Mouse (Mus musculus) urinary bladder, postnatal 14 days (tissue): ENCODE measurements around the gene Ano6.

Experiments
- DNase-seq: peaks from one replicate; pipeline ENCODE4 v3.0.0; 2021; ENCODE audit warnings: low spot score

The Ano6 gene

DNA sequence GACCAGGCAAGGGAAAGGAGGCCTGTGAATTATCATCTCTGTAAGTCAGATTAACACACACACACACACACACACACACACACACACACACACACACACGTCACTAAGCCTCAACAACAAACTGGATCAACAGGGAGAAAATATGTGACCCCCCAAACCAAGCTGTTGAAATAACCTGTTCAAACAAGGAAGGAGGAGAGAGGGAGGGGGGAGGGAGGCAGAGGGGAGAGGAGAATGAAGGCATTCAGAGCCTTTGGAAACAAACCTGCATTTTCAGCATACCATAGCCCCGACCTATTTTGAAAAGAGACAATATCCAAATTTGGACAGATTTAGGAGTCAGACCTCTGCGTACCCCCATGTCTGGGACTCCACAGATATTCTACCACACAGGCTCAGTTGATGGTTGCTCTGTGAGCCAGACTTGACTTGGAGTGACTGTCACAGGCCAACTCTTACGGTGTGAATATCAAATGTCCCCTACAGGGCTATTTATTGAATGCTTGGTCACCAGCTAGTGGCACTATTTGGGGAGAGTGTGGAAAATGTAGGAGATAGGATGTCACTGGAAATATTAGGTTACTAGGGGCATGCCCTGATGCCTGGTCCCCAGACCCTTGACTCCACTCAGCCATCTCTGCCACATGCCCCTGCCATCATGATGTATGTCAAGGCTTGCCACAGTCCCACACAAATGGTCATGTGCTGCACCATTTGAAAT lies 185.7 kb downstream of the Ano6 start:
- no peak for DNase-seq

DNA sequence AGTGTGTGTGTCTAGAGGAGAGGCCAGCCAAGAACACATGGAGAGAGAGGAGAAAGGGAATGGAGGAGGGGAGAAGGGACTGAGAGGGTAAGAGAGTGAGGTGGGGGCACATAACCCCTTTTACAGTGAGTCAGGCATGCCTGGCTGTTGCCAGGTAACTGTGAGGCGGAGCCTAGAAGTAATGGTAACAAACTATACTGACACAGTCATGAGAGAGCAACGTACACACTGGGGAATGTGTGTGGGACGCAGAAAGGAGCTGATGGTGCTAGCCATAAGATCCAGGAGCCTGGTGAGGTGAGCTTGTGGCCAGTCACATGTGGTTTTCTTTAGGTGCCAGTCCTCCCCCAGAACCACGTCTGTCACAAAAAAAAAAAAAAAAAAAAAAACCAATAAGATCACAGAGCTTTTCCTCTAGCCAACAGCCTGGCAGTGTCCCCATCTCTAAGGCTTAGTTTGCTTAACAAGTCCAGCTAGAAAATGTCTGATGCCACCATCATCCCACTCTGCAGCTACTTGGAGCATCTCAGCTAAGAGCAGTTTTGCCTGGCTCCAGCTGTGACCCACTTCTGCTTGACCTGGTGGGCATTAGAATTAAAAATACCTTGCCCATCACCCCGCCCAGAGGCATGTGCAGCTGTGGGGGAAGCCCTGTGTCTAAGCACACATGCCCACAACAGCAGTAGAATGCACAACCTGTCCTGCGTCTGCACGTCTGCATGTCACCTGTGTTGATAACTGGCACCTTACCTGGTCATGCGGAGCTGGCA lies 186.7 kb downstream of the Ano6 start:
- no peak for DNase-seq

DNA sequence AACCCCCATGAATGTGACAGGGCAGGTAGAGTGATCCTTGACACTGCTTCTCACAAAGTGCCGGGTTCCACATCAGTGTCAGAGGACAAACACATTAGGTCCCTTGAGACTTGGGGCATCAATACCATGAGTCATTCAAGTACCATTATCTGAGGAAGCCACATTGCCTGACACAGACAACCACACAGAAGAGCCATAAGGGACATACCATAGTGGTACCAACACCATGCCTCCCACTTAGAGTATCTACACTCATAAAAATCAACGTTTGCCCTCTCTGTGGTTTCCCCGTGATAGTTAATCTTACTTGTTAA lies 187.3 kb downstream of the Ano6 start:
- no peak for DNase-seq

DNA sequence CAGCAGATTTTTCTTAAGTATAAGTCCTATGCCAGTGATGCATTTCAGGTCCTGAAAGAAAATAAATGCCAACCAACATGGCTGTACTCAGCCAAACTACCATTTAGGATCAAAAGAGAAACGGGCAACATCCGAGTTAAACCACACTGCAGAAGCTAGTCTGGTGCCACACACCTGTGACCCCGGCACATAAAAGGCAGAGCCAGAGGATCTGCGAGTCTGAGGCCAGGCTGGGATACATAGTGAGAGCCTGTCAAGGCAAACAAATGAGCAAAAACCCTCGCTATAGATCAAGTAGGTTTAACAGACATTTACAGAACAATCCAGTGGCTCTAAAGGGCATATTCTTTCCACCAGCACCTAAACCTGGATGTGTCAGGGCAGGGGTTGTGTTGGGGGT lies 190.0 kb downstream of the Ano6 start:
- DNase-seq: no peak

DNA sequence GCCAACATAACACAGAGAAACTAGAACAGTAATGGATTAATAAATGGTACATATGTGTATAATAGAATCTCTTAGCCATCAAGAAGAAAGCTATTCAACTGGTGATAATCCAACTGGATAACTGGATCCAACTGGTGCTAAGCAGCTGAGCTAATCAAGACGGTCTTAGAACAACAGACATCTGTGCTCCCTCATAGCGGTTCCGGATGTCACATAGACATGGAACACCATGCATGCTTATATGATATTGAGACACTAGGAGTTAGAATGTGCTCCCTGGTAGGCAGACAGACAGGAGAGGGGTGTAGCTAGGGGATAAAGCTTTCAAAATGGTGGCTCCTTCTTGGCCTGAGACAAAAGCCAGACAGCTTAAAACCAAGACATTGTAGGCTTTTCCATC lies 197.3 kb downstream of the Ano6 start:
- no peak for DNase-seq

DNA sequence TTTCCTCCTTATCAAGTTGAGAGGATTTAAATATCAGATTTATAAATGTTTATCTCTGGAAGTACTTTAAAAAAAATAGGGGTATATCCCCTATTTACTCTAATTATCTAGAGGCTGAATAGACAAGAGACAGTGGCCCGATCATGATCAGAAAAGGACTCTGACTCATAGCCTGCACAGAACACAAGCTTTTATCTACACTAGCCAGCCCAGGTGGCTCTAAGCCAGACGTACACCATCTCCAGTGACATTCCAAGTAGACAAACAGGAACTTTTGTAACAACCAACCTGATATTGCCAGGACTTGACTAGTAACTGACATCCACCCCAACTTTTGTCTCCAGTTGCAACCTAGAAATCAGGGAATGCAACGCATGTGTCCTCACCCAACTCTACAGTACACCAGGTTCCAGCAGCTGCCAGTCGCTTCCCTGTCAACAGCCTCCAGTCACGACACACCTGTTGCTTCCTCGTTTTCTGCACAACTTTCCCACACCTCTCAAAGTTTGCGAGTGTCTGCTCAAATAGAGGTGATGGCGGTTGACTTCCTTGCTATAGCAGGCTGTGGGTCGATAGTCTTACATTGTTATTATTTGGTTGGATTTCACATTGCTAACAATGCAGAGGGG lies 199.0 kb downstream of the Ano6 start:
- DNase-seq: no peak

DNA sequence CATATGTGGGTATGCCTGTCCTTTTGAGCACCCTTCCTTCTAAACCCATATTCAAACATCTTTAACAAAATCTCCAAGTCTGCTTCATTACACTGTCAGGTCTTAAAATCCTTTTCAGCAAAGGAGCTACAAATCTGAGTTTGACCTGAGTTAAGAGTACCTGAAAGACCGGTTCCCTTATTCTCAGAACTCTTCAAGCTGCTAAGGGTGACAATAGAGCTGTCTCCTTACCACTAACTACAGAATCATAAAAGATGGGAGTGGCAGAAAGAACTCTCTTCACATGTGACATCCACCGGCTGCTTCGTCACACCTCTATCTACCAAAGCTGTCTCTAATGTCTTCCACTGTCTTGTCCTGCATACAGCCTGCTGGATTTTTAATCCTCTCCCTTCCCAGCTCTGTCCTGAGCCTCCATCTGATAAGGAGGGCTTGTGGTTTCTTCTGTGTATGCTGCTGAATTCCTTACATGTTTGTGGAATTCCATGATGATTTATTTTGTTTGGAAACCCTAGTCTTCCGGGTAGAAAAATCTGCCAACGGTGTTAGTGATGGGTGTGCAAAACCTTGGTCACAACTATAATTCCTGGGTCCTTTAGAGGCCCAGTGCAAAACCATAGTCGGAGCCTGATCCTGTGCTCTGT lies 212.4 kb downstream of the Ano6 start:
- no peak for DNase-seq

DNA sequence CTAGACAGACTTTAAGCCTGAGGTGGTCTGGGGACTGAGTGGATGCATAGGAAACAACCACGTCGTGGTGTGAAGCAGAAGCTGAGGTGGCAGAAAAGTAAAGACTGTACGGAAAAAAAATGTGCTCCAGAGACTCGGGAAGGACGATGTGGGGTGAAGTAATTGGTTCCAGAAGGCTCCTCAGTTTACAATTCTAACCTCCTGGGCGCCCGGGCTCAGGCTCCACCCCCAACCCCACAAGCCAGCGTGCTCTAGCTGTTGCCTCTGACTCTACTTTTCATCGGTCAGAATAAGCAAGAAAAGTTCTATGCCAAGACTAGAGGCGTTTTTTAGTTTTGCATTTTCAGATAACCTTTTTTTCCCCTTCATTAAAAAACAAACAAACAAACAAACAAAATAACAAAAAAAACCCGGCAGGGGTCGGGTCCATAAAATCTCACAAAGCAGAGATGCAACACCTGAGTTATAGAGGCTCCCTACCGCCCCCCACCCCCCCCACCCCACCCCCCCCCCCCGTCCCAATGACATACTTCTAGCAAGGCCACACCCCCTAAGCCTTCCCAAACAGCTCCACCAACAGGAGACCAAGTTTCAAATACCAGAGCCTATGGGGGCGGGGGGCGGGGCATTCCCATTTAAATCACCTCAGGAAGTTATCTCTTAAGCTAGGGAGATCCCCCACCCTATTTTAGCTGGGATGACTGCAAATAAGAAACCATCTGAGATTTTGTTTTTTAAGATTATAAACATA lies 221.2 kb downstream of the Ano6 start:
- DNase-seq: no peak

DNA sequence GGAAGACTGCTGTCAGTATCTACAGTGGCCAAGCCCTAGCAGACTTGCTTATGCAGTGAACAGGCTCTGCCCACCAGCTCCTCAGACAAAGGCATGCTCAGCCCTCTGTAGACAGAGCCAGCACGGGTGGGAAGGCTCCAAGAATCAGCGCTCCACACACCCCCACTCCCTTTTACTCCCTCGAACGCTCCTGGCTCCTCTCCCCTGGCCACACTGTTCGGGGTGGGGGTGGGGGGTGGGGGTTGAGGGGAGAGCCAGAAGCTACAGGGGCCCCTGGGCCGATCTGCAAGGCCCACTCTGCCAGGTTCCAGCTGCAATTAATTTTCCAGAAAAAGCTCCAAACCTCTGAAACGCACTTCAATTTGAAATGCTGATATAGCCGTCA lies 221.7 kb downstream of the Ano6 start:
- DNase-seq: no peak

DNA sequence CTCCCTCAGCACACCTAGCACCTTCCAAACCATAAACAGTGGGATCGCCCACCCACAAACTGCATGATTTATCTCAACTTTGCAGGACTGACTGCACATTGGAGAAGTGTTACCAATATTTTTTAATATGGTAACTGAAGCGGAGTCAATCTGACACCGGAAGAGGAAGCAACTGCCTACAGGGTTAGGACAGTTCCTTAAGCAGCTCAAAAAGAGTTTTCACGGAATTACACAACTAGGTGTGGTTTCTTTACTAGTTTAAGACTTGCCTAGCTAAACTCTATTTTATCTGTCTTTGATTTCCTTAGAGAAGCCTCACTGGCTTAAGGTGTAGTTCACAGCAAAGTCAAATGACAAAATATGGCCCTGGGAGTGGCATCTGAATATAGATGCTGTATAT lies 223.9 kb downstream of the Ano6 start:
- DNase-seq: no peak

DNA sequence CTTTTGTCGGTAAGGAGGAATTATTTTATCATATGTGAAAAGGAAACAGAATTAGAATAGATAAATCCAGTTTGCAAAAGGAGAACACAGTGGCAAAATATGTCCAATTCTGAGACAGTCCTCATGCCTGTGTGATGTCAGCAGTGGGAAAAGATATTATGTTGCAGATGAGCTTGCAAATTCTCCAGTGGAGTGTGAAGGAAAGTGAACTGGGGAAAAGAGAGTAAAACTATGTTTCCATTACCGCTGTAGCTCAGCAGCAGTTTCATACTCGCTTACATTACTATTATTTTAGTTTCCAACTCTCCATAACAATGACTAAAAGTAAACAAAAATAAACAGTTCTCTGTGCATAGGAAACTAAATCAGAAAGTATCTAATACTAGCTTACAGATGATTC lies 229.8 kb downstream of the Ano6 start:
- no peak for DNase-seq

DNA sequence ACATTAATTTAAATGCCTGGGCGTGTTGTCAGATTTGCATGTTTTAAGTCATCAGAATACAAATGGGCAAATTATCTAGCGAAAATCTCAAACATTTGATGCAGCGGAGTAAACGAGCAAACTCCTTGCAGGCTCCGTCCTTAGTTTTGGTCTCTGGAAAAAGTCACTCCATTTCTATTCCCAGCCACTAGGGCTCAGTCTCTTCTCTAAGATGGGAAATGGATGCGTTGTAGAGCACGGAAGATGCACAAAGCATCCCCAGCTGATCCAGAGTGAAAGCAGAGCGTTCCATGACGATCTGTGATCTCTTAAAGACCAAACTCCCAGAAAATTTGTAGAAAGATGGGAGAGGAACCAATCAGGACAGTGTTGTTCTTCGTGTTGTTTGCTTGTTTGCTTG lies 230.9 kb downstream of the Ano6 start:
- no peak for DNase-seq
